In the genomic region with DNA sequence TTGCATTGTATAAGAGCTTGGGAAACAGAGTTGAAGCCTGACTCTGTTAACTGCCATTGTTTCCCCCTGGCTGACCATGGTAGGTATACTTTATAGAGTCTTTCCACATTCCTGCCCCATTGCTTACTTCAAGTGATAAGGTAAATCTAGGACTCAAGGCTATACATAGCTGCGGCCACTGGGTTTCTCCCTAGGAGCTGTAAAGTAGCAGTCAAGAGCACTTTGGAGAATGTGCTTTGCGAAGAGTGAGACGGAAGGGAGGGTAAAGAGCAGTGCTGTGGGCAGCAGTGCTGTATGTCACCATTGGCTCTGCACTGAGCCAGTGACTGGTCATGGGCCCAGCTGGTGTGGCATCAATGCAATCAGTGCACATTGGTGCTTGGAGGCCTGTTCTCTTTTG, we compare ENCODE assay signal across 23 mouse cellular contexts.
DNase-seq lines count a peak whose midpoint lies in the region; ATAC-seq and TF ChIP-seq lines count a peak whose summit lies in the region.
"Had no signal": no experiment of that assay in that cellular context is flagged by ENCODE, and none has a peak within 500 bp of the region (broad histone marks: within the 10 kb centered on the region; RNA-seq: fewer than 3 reads in every experiment).

No protein-coding gene starts in this region.

- no peak for TF ChIP-seq POLR2A in lung, adult 2 months (IDR thresholded peaks at IDR 0.05; ENCODE audit: borderline replicate concordance, extremely low read depth, low read depth, low read length)

- peak; percentile 18; the same call in 1 of the 2 replicates for TF ChIP-seq CTCF in lung, embryonic 14.5 days (IDR thresholded peaks at IDR 0.05; ENCODE audit: low read depth)
- no peak for TF ChIP-seq CTCF in lung, adult 2 months (IDR thresholded peaks at IDR 0.05; ENCODE audit: insufficient read depth, low read length)

- DNase-seq in lung, embryonic 14.5 days: peak; percentile 45
- no peak for DNase-seq in lung, postnatal 4 days
- no peak for DNase-seq in lung, adult 2 months
- DNase-seq in lung, postnatal 25 days (ENCODE audit: low spot score): peak; percentile 20
- DNase-seq in frontal cortex, postnatal 25 days (ENCODE audit: low spot score in 2 of 2): no peak
- DNase-seq: adrenal gland, adult 8-10 months; adrenal gland, postnatal 14 days; adrenal gland, postnatal 36 days; B cell, adult 2 months; cerebellum, adult 11-12 months; cerebellum, adult 2 months; cerebellum, adult 9-10 months; cerebellum, postnatal 25 days had no signal

- no peaks in the 10 kb centered on the region; the same call in 1 of the 2 replicates for H3K4me1 ChIP-seq in lung, embryonic 14.5 days (ENCODE audit: insufficient read depth)
- no peaks in the 10 kb centered on the region for H3K4me1 ChIP-seq in lung, embryonic 16.5 days (replicated peaks; ENCODE audit: control insufficient read depth, insufficient read depth, low read length)
- no peaks in the 10 kb centered on the region; the same call in 1 of the 2 replicates for H3K4me1 ChIP-seq in lung, adult 2 months (ENCODE audit: control insufficient read depth, insufficient read depth, low read length)
- H3K4me1 ChIP-seq: embryonic facial prominence, embryonic 10.5 days had no signal

- H3K27ac ChIP-seq in lung, embryonic 14.5 days (ENCODE audit: low read depth): no peak overlapping the region
- H3K27ac ChIP-seq in lung, embryonic 16.5 days (ENCODE audit: low read length): no peak overlapping the region
- H3K27ac ChIP-seq: embryonic facial prominence, embryonic 10.5 days; embryonic facial prominence, embryonic 12.5 days; forebrain, embryonic 13.5 days; forebrain, embryonic 15.5 days had no signal

- H3K4me2 ChIP-seq in lung, embryonic 14.5 days: no peak overlapping the region
- no peak overlapping the region for H3K4me2 ChIP-seq in lung, embryonic 16.5 days (ENCODE audit: low read depth, low read length)
- H3K4me2 ChIP-seq: embryonic facial prominence, embryonic 12.5 days; forebrain, embryonic 13.5 days; forebrain, embryonic 15.5 days had no signal

- WGBS in lung, embryonic 14.5 days: 62% methylated on average over 3 of the region's 3 CpGs
- 53% methylated on average over 3 of the region's 3 CpGs for WGBS in lung, embryonic 16.5 days
- WGBS in lung, adult 2 months: 77% methylated on average over 3 of the region's 3 CpGs

- no peaks in the 10 kb centered on the region for H3K9me3 ChIP-seq in lung, embryonic 14.5 days (ENCODE audit: low read depth, low read length)
- H3K9me3 ChIP-seq in lung, embryonic 16.5 days (ENCODE audit: control insufficient read depth, low read length): no peaks in the 10 kb centered on the region
- H3K9me3 ChIP-seq: embryonic facial prominence, embryonic 10.5 days; embryonic facial prominence, embryonic 12.5 days; forebrain, embryonic 13.5 days; forebrain, embryonic 15.5 days had no signal

- H3K27me3 ChIP-seq in lung, embryonic 14.5 days (ENCODE audit: insufficient read depth, low read length): no peaks in the 10 kb centered on the region
- H3K27me3 ChIP-seq in lung, embryonic 16.5 days (ENCODE audit: control insufficient read depth, insufficient read depth, low read depth, low read length): no peaks in the 10 kb centered on the region
- H3K27me3 ChIP-seq: CH12.LX; embryonic facial prominence, embryonic 12.5 days; forebrain, embryonic 13.5 days; forebrain, embryonic 15.5 days; Patski had no signal

- H3K36me3 ChIP-seq in lung, embryonic 14.5 days (ENCODE audit: insufficient read depth): no peaks in the 10 kb centered on the region
- no peaks in the 10 kb centered on the region for H3K36me3 ChIP-seq in lung, embryonic 16.5 days (ENCODE audit: control insufficient read depth, insufficient read depth, low read length)
- H3K36me3 ChIP-seq: embryonic facial prominence, embryonic 10.5 days; embryonic facial prominence, embryonic 12.5 days; forebrain, embryonic 15.5 days; G1E had no signal

- peak; percentile 73; the same call in 1 of the 2 replicates for ATAC-seq in lung, embryonic 14.5 days (ENCODE audit: insufficient read depth)
- peak; percentile 95 for ATAC-seq in lung, embryonic 16.5 days (ENCODE audit: low read depth)
- ATAC-seq: activated CD4-positive, CD25-positive, alpha-beta regulatory T cell, adult 4 months; CD4-positive, CD25-positive, alpha-beta regulatory T cell, adult 4 months; forebrain, embryonic 13.5 days; forebrain, embryonic 15.5 days; Patski had no signal

- H3K4me3 ChIP-seq in lung, embryonic 14.5 days (ENCODE audit: low read depth, low read length): no peak overlapping the region
- H3K4me3 ChIP-seq in lung, embryonic 16.5 days (ENCODE audit: low read length): no peak overlapping the region
- no peak overlapping the region for H3K4me3 ChIP-seq in lung, adult 2 months (replicated peaks; ENCODE audit: extremely low read depth, low read depth, low read length)
- H3K4me3 ChIP-seq: embryonic facial prominence, embryonic 10.5 days; embryonic facial prominence, embryonic 12.5 days; forebrain, embryonic 13.5 days; forebrain, embryonic 15.5 days had no signal

- no peak overlapping the region for H3K9ac ChIP-seq in lung, embryonic 14.5 days
- H3K9ac ChIP-seq in lung, embryonic 16.5 days (ENCODE audit: low read length): no peak overlapping the region
- H3K9ac ChIP-seq: embryonic facial prominence, embryonic 12.5 days; forebrain, embryonic 13.5 days; forebrain, embryonic 15.5 days had no signal

Comparison
In these comparisons a context has a peak if more than half of its experiments do, and no peak if none do; other contexts are left out.
1. DNase-seq: peak in lung, embryonic 14.5 days (single experiment) and lung, postnatal 25 days (single experiment); none in lung, postnatal 4 days (0 of 2), lung, adult 2 months (single experiment) and frontal cortex, postnatal 25 days (0 of 2).